Mouse (Mus musculus): ENCODE data around the gene Wfdc13.
"Not testable (repeated sequence)": the region's sequence is repeated elsewhere in the genome, so short reads cannot be mapped to it uniquely, and the experiment has no call there.

Wfdc13 gene

GRCm38 (mm10) chr2:164716194-164716786, 31.4 kb downstream of the Wfdc13 start:
- DNase-seq (ENCODE audit: low spot score): not testable (repeated sequence)

- no peak for DNase-seq (ENCODE audit: low spot score)
Measured at GRCm38 (mm10) chr2:164723276-164723675, 38.4 kb downstream of the Wfdc13 start.

GRCm38 (mm10) chr2:164725895-164726619, 41.1 kb downstream of the Wfdc13 start:
- peak; percentile 62 for DNase-seq (ENCODE audit: low spot score)

DNA sequence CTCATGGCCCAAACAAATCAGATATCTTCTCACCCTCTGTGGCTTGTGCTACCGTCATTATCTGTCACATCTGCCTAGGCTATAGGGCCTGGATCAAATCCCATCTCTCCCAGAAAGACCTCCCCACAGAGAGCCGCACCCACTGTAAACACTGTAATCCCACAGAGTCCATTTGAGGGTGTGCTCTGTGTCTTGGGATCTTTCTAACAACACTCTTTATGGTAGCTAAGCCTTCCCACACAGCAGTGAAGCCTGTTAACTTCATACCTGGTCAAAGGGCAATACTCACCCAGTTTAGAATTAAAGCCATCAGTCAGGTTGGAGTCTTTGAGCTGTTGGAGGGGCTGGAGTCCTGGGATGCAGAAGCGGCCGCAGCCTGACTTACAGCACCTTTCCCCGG, 46.8 kb downstream of the Wfdc13 start:
- DNase-seq (ENCODE audit: low spot score): no peak

DNA sequence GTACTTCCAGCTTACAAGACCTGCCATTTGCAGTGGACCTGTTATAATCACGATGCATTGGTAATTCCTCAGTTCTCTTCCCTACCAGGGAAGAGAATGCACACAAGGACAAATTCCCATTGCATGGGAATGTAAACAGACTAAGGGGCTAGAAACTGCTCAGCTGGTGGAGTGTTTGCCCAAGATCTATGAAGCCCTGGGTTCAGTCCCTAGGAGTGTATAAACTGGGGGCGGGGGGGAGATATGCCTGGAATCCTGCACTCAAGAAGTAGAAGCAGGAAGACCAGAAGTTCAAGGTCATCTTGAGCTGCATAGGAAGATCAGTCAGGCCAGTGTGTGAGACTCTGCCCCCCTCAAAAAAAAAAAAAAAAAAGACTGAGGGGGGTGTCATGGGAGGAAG, 48.4 kb downstream of the Wfdc13 start:
- DNase-seq (ENCODE audit: low spot score): no peak

DNA sequence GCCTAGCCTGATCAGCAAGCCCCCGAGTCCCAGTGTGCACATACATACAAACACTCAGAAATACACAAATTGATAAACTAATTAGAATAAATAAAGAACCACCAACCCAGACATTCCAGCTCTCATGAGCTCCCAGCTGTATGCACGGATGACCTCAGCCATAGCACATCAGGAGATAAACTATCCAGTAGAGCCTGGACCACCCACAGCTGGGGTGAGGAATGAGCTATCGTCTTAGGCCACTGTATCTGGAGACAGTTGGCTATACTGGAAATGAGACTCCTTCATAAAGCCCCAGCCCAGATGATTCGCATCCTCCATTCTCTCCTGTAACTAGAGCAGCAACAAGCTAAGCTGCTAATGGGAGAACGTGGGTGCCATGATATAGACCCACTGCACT, 49.9 kb downstream of the Wfdc13 start:
- no peak for DNase-seq (ENCODE audit: low spot score)

GRCm38 (mm10) chr2:164735446-164735845, 50.5 kb downstream of the Wfdc13 start:
- DNase-seq (ENCODE audit: low spot score): no peak

Data from ovary, postnatal 36 days (tissue).